Mouse (Mus musculus) heart, adult 11 months (tissue): ENCODE data around the gene Garem2.
A peak's percentile ranks its signal among the peaks of the same experiment; 100 is the strongest.

Experiments
- DNase-seq: peaks from one replicate; pipeline ENCODE4 v3.0.0; 2022

The Garem2 gene

DNA sequence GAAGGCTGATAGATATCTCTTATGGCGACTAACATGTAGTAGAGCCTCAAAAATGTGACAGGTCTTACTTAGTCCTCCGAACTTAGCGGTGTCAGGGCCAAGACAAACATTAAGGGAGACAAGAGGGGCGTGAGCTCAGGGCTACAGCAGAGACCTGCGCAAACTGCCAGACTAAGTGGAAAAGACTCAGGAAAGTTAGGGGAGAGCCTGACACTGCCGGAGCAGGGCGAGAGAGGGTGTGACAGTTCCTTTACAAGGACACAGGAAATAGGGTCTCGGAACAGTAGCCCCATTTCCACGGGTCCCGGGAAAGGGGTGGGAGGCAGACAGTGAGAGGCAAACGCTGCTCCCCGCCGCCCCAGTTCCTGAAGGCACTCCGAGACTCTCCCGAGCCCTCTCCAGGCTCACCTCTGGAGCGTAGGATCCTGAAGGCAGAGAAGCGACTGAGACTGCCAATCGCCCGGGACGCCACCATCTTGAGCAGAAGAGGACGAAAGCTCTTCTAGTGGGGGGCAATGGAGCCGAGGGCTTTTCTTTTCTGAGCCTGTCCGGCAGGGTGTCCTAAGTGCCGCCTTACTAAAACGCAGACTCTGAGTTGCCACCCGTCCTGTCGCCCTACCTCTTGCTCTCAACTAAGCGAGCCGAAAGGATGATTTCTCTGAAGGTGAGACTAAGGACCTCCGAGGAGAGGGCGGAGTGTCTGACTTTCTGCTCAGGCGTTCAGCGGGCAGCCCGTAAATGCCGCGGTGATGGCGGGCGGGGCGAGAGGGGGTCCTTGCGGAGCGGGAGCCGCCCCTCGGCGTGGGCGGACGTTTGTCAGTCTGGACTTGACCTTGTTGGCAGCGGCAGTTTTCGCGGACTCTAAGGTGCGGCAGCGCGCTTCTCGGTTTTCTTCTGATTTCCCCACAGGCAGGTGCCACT is 49.8 kb downstream of the Garem2 start, which contains the start of the genes Hadha and Hadhb:
Gene Hadha, minus strand, starts transcription at position 689 of the 921 bp plus-strand sequence.
Gene Hadhb, plus strand, starts transcription at position 775 of the 921 bp plus-strand sequence.
- DNase-seq = peak; percentile 99

DNA sequence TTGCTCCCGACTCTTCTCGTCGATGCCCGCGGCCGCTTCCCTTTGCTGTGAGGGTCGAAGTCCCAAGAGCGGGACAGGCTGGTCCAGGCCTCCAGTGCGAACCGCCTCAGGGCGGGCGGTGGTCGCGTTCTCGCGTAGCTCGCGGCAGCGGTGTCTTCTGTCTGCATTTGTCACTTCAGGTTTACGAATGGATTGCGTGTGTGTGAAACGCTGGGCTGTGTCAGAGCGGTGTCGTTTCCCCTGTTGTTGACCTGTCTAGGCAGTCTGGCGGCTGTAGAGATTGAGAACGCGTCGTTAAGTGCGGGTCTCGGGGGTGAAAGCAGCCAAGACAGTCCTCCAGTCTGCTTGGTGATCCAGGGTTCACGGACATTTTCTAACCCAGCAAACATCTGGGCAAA is 50.4 kb downstream of the Garem2 start:
- DNase-seq = no peak

DNA sequence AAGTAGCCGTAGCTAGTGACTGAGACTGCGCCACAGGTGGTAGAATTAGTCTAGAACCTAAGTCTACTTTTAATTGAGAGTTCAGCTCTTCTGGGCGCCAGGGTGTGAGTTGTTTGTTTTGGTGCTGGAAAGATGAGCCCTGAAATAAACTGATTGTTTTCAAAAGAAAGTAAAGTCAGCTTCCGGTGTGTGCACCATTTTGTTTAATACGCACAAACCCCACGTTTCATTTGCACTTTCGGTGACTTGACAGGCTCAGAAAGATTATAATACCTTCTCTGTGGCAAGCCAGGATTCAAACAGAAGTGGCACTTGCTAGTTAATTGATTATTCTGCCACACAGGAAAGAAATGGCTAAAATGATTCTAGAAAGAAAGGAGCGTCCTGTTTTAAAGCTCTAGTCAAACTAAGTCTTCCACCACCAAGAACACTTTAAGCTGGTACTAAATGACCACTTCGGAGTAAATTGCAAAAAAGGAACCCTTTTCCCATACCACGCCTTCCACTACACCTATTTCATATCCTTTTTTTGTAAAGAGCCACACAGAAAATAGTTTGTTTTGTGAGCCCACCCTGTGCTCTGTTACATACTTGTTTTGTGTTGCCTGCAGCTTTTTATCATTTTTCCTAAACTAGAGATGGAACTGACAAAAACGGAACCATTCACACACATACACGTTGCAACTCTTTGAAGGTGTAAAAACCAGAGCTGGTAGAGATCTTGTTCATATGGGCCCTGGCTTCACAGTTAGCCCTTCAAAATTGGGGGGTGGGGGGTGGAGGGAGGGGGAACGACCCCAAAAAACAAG is 51.1 kb downstream of the Garem2 start:
- no peak for DNase-seq

- DNase-seq = peak; percentile 96
Measured at GRCm38 (mm10) chr5:30159601-30160000, 54.6 kb downstream of the Garem2 start.

DNA sequence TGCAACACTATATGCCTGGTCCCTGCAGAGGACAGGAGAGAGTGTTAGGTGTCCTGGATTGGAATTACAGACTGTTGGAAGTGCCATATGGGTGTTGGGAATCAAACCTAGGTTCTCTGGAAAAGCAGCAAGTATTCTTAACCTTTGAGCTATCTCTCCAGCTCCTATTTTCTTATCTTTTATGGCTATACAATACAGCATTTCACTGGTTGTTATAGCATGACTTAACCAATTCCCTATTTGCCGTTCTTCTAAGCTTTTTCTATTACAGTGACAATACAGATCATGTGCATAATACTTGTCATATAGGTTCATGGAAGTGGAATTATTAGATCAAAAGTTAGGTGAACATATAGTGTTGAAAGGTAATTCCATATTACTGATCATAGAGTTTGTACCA is 56.9 kb downstream of the Garem2 start:
- DNase-seq = no peak

GRCm38 (mm10) chr5:30162339-30162738 is 57.4 kb downstream of the Garem2 start:
- DNase-seq = no peak

DNA sequence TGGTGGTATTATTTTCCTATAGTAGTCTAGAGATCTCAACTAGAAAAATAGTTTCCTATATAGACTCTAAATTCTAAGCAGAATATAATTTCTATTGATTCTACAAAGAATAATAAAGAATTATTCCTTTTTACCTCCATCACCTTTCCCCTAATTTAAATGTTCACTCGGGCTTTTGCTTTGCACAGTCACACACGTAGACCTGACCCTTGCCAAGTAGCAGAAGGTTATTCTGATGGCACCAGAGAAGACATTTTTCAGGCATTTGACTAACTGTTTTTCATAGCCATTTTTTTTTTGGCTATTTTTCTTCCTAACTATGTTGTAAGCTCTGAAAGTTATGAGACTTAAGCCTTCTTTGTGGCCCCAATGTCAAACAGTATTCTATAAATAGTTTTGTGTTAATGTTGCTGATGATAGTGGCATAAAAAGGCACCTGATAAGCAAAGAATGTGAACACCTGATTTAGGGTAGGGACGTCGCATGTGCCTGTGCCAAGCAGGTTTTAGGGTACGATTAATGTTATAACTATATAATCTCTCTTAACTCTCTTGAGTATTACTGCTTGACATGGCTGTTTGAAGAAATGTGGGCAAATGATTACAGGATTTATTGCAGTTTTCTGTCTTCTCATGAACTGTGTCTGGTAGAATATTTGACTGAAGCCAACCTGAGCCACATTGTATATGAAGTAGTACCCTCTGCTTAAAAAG is 60.4 kb downstream of the Garem2 start:
- peak; percentile 31 for DNase-seq
